Mouse (Mus musculus): ENCODE measurements around the gene Ptpn21.

The Ptpn21 gene
- long read RNA-seq, experiment 1, partial matches to known transcripts = 1 of 2 reads
- long read RNA-seq, experiment 1, other reads (novel, unspliced or antisense) = 1 of 2 reads
- long read RNA-seq, experiment 2, partial matches to known transcripts = 3 of 5 reads
- long read RNA-seq, experiment 2, other reads (novel, unspliced or antisense) = 2 of 5 reads

DNA sequence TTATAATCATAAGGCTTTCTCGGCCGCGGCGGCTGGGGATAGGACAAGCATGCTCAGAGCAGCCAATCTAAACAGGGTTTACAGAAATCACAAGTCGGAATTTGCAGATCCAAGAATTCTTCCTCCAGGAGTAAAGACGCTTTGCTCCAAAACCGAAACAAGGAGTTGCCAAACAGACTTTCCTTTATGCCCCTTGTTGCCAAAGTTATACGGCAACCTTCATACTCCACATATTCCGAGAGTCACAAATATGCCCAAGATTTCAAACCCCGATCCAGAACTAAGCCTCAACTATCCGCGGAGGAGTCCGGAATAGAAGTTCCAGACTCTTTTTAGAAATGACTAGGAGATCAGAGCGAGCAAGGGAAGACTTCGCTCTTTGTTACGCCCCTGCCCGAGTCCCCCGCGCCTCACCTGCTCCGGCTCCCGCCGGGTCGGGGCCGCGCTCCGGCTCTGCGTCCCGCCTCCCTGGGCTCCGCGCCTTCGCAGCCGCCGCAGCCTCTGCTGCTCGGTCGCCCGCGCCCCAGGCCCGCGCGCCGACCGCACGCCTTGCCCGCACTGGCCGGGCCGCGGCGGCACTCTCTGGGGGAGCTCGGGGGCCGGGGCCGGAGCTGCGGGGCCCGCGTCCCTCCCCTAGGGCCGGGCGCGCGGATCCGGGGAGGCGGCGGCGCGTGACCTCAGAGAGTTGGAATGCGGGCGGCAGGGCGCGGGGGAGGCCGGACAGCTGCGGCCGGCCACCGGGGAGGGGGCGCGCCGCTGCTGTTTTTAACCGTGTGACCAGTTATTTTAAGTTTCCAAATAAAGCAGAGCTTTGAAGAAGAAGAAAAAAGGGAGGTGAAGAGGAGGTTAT, at the start of gene Ptpn21:
TSS of gene Ptpn21 (minus strand) at position 455 of the 850 bp plus-strand sequence.
- intact Hi-C loops (cut with DNase I) = no loop called here

DNA sequence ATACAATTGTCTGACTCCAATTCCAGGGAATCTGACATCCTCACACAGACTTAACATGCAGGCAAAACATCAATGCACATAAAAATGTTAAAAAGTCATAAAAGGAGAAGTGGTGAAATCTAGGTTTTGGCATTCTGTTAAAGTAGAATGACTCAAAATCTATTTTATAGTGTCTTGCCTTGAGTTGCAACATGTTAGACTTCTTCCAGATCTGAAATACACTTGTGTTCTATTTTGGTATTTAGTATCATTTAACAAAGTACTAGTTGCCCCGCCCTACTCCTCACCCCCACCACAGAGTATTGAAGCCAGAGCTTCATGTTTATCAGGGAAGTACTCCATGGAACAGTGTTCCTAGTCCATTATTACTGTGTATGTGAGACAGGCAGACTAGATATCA, 47.0 kb upstream of the Ptpn21 start:
- intact Hi-C loops (cut with DNase I) = no loop called here

DNA sequence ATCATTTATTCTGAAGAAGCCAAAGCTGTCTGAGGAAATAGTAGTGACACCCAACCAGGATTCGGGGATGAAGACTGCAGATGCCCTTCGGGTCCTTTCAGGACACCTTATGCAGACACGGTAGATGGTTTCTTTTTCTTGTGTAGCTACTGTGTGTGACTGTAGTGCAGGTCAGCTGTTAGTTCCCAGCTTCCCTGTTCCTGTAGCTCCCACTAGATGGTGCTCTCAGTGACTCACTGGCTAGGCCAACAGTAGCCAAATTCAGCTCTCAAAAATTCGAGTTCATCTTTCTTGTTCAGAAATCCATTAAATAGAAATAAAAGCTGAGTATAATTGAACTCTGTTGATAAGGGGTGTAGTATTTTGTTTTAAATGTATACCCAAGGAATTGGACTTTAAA, 41.9 kb upstream of the Ptpn21 start:
- intact Hi-C loops (cut with DNase I) = no loop called here

- intact Hi-C loops (cut with DNase I) = no loop called here
Measured at GRCm38 (mm10) chr12:98777509-98777908, 40.3 kb upstream of the Ptpn21 start.

DNA sequence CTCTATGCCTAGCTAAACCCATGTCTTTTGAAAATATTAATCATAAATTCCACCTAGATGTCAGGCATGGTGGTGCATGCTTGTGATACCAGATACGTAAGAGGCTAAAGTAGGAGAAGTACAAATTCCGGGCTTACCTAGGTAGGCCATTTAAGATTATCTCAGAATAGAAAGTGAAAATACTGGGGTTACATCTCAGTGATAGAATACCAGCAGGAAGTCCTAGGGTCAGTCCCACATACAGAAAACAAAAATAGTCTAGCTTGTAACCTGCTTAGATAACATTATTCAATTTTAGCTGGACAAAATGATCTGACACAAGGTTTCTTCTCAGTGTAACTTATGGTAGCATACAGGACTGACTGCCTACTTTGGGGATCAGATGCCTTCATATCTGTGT, 29.0 kb upstream of the Ptpn21 start:
- intact Hi-C loops (cut with DNase I) = no loop called here

- intact Hi-C loops (cut with DNase I) = no loop called here
Measured at GRCm38 (mm10) chr12:98759700-98760099, 22.5 kb upstream of the Ptpn21 start.

- intact Hi-C loops (cut with DNase I) = no loop called here
Measured at GRCm38 (mm10) chr12:98757636-98758035, 20.4 kb upstream of the Ptpn21 start.

DNA sequence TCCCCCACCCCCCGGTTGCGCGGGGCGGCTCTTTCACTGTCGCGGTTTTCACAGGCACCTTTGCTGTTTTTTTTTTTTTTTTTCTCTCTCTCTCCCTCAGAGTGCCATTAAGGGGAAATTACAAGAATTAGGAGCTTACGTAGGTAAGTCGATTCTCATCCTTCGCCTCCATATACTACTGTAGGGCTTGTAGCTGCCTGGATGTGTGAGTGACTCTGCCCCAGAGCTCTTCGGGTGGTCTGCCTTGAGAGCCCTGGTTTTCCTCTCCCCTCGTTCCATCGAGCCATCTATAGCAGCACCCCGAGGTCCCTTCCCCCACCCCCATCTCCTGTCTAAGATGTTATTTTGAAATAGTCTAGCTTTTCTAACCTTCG, 10.2 kb upstream of the Ptpn21 start:
- intact Hi-C loops (cut with DNase I) = loop anchor here (5.0 kb wide), 1 partner anchor 75 kb away; no protein-coding TSS in a partner anchor

DNA sequence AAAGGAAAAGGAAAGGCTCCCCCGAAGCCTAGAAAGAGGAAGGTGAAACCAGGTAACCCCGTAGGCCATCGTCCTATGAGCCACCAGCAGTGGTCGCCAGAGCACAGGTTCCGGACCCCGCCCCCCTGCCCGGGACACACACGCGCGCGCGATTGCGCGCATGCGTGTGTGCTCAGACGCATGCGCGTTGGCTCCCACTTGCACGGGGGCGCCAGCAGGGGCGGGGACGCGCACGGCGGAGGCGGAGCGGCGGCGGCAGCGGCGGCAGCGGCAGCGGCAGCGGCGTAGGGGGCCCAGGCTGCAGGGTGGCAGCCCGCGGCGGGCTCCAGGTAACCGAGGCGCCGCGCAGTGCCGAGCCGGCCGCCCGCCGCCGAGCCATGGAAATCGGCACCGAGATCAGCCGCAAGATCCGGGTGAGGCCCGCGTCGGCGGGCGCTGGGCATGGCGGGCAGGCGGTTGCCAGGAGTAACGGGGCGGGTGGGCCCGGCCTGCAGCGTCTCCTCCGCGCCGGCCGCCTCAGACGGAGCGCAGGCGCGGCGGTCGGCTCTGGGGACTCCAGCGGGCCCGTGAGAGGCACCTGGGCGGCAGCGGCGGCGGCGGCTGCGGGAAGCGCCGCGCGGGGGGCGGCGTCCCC, 9.7 kb upstream of the Ptpn21 start, which contains the start of gene Zc3h14:
TSS of gene Zc3h14 (plus strand) at position 219 of the 634 bp plus-strand sequence.
- intact Hi-C loops (cut with DNase I) = loop anchor here (5.0 kb wide), 1 partner anchor 75 kb away; no protein-coding TSS in a partner anchor

DNA sequence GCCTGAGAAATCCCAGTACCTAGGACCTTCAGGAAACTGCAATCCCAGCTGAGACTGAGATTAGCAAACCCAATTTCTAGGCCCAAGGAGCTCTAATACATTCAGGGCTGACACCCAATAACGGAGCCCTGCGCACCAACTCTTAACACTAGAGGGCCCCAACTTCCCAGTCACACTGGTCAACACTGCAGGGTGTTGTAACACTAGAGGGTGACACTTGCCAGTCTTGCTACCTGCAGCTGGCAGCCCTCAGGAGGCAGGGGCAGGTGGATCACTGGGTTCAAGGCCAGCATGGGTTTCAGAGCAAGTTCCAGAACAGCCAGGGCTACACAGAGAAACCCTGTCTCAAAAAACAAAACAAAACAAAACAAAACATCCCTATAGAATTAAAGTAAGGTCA, 8.9 kb upstream of the Ptpn21 start:
- intact Hi-C loops (cut with DNase I) = loop anchor here (5.0 kb wide), 1 partner anchor 74 kb away; no protein-coding TSS in a partner anchor

- intact Hi-C loops (cut with DNase I) = loop anchor here (5.0 kb wide), 1 partner anchor 73 kb away; no protein-coding TSS in a partner anchor
Measured at GRCm38 (mm10) chr12:98745626-98746025, 8.4 kb upstream of the Ptpn21 start.

GRCm38 (mm10) chr12:98741011-98741501, 3.9 kb upstream of the Ptpn21 start:
- intact Hi-C loops (cut with DNase I) = no loop called here

DNA sequence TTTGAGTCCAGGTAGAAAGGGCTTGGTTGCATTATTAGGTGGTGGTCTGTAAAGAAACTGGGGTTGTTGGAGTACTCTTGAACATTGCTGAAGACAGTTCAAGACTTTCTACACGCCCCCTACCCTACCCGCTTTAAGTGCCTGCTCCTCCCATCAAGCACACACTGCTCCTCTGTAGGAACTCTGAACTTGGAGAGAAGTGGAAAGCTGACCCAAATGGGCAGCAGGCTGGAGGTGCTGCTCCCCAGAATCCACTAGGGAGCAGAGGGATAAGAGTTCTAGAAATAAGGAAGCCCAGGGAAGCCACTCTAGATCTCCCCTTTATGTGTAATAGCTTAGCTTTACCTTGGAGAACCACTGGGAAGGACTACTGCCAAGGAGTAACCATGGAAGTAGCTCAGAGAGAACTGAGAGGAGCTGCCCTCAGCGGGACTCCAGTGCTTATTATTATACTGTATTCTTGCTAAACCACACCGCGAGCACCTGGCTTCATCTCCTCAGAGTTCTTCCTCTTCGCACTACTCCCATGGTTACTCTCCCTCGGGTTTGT, 671 bp upstream of the Ptpn21 start:
- intact Hi-C loops (cut with DNase I) = no loop called here

DNA sequence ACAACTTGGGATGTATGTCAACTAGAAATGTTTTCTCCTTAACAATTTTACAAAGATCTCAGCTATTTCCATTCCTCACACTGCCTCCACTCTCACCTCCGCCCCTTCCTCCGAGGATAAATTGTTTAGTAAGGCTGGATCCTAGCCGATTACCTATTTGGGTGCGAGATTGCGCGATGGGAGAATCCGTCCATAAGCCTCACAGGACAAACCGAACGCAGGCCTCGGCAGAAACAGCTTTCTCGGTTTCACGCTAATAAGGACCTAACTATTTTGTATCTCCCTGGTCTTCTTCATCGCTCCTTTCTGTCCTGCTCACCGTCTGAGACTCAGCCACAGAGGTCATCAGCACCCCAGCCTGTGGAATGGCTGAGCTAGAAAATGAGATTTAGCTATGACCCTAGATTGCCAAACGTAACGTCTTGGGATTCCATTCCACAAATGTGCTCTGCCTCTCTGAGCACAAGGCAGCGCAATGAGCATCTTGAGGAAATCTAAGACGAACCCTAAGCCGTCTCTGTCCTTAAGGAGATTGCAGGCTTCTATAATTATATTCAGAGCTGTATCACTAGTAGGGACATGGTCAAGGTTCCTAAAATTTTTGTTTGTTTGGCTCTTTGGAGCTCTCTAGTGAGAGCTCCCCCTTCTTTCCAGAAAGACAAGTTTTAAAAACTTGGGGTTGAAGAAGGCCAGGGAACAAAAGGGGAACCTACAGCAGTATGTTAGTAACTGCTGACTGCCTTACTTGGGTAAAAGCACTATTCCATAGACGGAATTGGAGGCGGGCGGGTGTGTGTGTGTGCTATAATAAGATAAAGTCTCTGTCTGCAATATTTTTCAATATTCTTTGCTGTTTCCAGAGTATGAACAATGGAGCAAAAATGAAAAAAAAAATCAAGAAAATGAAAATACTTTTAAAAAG, 2.1 kb downstream of the Ptpn21 start:
- intact Hi-C loops (cut with DNase I) = no loop called here

GRCm38 (mm10) chr12:98734246-98734879, 2.8 kb downstream of the Ptpn21 start:
- intact Hi-C loops (cut with DNase I) = no loop called here

GRCm38 (mm10) chr12:98733776-98734175, 3.4 kb downstream of the Ptpn21 start:
- intact Hi-C loops (cut with DNase I) = no loop called here

- intact Hi-C loops (cut with DNase I) = no loop called here
Measured at GRCm38 (mm10) chr12:98733165-98733564, 4.0 kb downstream of the Ptpn21 start.

- intact Hi-C loops (cut with DNase I) = no loop called here
Measured at GRCm38 (mm10) chr12:98730682-98731081, 6.5 kb downstream of the Ptpn21 start.

GRCm38 (mm10) chr12:98727186-98727585, 10.0 kb downstream of the Ptpn21 start:
- intact Hi-C loops (cut with DNase I) = no loop called here

DNA sequence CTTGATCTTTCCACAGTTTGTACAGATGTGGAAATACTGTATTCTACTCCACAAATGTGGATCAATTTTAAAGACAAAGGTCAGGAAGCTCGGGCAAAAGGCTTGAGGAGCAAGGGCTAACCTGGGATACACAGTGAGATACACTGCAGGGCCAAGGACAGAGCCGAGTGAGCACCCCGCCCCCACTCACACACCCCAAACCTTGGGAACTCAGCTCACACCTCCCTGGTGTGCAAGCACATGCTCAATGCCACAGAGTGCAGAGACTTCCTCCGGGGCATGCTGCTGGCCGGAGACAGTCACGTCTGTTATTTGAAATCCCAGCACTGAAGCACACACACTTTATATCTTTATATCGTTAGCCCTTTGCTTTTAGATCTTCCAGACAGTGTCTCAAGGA, 11.1 kb downstream of the Ptpn21 start:
- intact Hi-C loops (cut with DNase I) = no loop called here
